8 mouse cellular contexts compared by ENCODE assay signal in the genomic region with DNA sequence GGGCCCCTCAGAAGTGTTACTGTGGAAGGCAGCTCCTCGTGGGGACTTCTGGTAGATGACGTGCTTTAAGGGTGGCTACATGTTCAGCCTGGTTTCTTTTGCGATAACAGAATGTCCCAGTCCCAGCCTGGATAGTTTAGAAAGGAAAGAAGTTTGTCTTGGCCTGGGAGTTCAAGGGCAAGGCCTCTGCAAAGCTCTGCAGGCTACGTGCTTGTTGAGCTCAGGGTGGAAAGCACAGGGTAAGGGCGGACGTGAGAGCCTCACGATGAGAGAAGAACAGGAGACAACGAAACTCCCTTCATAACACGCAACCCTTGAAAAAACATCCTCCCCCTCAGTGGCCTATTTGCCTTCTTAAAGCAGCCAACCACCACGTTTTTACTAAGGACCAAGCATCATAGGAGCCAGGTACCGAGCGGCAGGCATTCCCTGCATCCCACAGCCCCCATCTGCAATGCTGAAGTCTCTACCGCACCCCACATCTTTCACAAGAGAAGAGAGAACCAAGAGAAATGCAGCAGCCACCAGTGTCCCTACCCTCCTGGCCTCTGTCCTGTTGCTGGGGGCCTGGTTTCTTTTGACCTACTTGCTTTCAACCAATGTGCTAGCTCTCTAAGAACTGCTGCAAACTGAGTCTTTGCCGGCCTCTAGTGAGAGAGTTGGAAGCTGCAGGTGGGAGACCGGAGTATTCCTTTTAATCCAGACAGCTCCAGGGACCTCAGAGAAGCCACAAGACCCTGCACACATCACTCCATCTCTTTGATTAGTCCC. TPM values are rescaled to one million over a fixed set of nuclear protein-coding genes. Genes with fewer than 3 reads are reported as not detected.
DNase-seq lines count a peak whose midpoint lies in the region; ATAC-seq and TF ChIP-seq lines count a peak whose summit lies in the region.

No protein-coding gene starts in this region.

- 56% methylated on average over 15 of the region's 15 CpGs for WGBS in heart, embryonic 11.5 days (ENCODE audit: insufficient replicate concordance)
- 44% methylated on average over 15 of the region's 15 CpGs for WGBS in kidney, embryonic 14.5 days
- WGBS in lung, embryonic 16.5 days = 60% methylated on average over 15 of the region's 15 CpGs
- 69% methylated on average over 15 of the region's 15 CpGs for WGBS in stomach, postnatal 0 days

- no peak overlapping the region for H3K27ac ChIP-seq in heart, embryonic 11.5 days (ENCODE audit: low read depth, low read length)
- no peak overlapping the region for H3K27ac ChIP-seq in kidney, embryonic 14.5 days (ENCODE audit: low read depth, low read length)
- no peak overlapping the region for H3K27ac ChIP-seq in lung, embryonic 16.5 days (ENCODE audit: low read length)
- H3K27ac ChIP-seq in stomach, postnatal 0 days (replicated peaks) = no peak overlapping the region

- DNase-seq in heart, adult 18-20 months = peak; percentile 62 to 69
- peak; percentile 19 for DNase-seq in cerebellum, adult 8-10 months
- peak; percentile 34 for DNase-seq in gastrocnemius, postnatal 10 days
- peak; percentile 25 for DNase-seq in stomach, postnatal 0 days (ENCODE audit: low spot score)
- DNase-seq in thymus, postnatal 0 days (ENCODE audit: low spot score) = no peak

- no peak overlapping the region for H3K9ac ChIP-seq in heart, embryonic 11.5 days (ENCODE audit: low read depth, low read length)
- no peak overlapping the region; the same call in 1 of the 2 replicates for H3K9ac ChIP-seq in kidney, embryonic 14.5 days (ENCODE audit: low read depth, low read length)
- H3K9ac ChIP-seq in lung, embryonic 16.5 days (ENCODE audit: low read length) = no peak overlapping the region
- no peak overlapping the region for H3K9ac ChIP-seq in stomach, postnatal 0 days (ENCODE audit: low read length)

- H3K4me2 ChIP-seq in heart, embryonic 11.5 days = no peak overlapping the region
- no peak overlapping the region for H3K4me2 ChIP-seq in kidney, embryonic 14.5 days (replicated peaks; ENCODE audit: low read depth, low read length)
- no peak overlapping the region for H3K4me2 ChIP-seq in lung, embryonic 16.5 days (ENCODE audit: low read depth, low read length)
- H3K4me2 ChIP-seq in stomach, postnatal 0 days (replicated peaks; ENCODE audit: low read depth) = no peak overlapping the region

- peak; percentile 74 for TF ChIP-seq CTCF in stomach, postnatal 0 days (IDR thresholded peaks at IDR 0.05; ENCODE audit: low read depth)

- H3K36me3 ChIP-seq in heart, embryonic 11.5 days (ENCODE audit: control insufficient read depth, insufficient read depth, low read length) = no peaks in the 10 kb centered on the region
- H3K36me3 ChIP-seq in kidney, embryonic 14.5 days (ENCODE audit: control insufficient read depth, insufficient read depth, low read length) = no peaks in the 10 kb centered on the region
- H3K36me3 ChIP-seq in lung, embryonic 16.5 days (ENCODE audit: control insufficient read depth, insufficient read depth, low read length) = no peaks in the 10 kb centered on the region
- no peaks in the 10 kb centered on the region for H3K36me3 ChIP-seq in stomach, postnatal 0 days (ENCODE audit: control insufficient read depth, insufficient read depth, low read length)

- no peak overlapping the region for H3K4me3 ChIP-seq in heart, embryonic 11.5 days (ENCODE audit: low read depth, low read length)
- no peak overlapping the region for H3K4me3 ChIP-seq in kidney, embryonic 14.5 days (ENCODE audit: low read length)
- no peak overlapping the region for H3K4me3 ChIP-seq in lung, embryonic 16.5 days (ENCODE audit: low read length)
- no peak overlapping the region for H3K4me3 ChIP-seq in stomach, postnatal 0 days (ENCODE audit: low read depth, low read length)

- ATAC-seq in heart, embryonic 11.5 days (replicated peaks; ENCODE audit: insufficient number of reproducible peaks, low FRiP score, low TSS enrichment) = no peak
- peak; percentile 84 for ATAC-seq in kidney, embryonic 14.5 days (ENCODE audit: low FRiP score, low TSS enrichment)
- peak; percentile 26; the same call in 1 of the 2 replicates for ATAC-seq in lung, embryonic 16.5 days (ENCODE audit: low read depth)
- ATAC-seq in stomach, postnatal 0 days (ENCODE audit: low FRiP score, low TSS enrichment) = 0 out of 2 replicates have a peak, but pooled peaks have one; percentile 26

- H3K9me3 ChIP-seq in heart, embryonic 11.5 days (replicated peaks; ENCODE audit: control insufficient read depth, low read length) = no peaks in the 10 kb centered on the region
- H3K9me3 ChIP-seq in kidney, embryonic 14.5 days (ENCODE audit: control insufficient read depth, low read length) = no peaks in the 10 kb centered on the region
- H3K9me3 ChIP-seq in lung, embryonic 16.5 days (ENCODE audit: control insufficient read depth, low read length) = no peaks in the 10 kb centered on the region
- H3K9me3 ChIP-seq in stomach, postnatal 0 days (ENCODE audit: control insufficient read depth, low read length) = no peaks in the 10 kb centered on the region

- H3K4me1 ChIP-seq in heart, embryonic 11.5 days (ENCODE audit: control insufficient read depth, insufficient read depth, low read length) = no peaks in the 10 kb centered on the region
- H3K4me1 ChIP-seq in kidney, embryonic 14.5 days (ENCODE audit: control insufficient read depth, insufficient read depth, low read length) = peaks cover 2% of the 10 kb centered on the region; the same call in 1 of the 2 replicates
- no peaks in the 10 kb centered on the region for H3K4me1 ChIP-seq in lung, embryonic 16.5 days (replicated peaks; ENCODE audit: control insufficient read depth, insufficient read depth, low read length)
- no peaks in the 10 kb centered on the region for H3K4me1 ChIP-seq in stomach, postnatal 0 days (replicated peaks; ENCODE audit: control insufficient read depth, insufficient read depth)

- H3K27me3 ChIP-seq in heart, embryonic 11.5 days (ENCODE audit: control insufficient read depth, insufficient read depth, low read length) = no peaks in the 10 kb centered on the region
- no peaks in the 10 kb centered on the region for H3K27me3 ChIP-seq in kidney, embryonic 14.5 days (ENCODE audit: control insufficient read depth, insufficient read depth, low read length)
- no peaks in the 10 kb centered on the region for H3K27me3 ChIP-seq in lung, embryonic 16.5 days (ENCODE audit: control insufficient read depth, insufficient read depth, low read depth, low read length)
- H3K27me3 ChIP-seq in stomach, postnatal 0 days (ENCODE audit: control insufficient read depth, insufficient read depth, low read length) = no peaks in the 10 kb centered on the region

- TF ChIP-seq EP300 in stomach, postnatal 0 days (optimal IDR thresholded peaks at IDR 0.05) = no peak

RNA-seq across cellular contexts. Expression of a gene that starts 28.4 kb away (rescaled TPM):
- total RNA-seq in heart, adult 18-20 months (2021) = 1 to 10 TPM; 4.4 to 4.8 TPM
- 0.26 and 0.42 TPM in 2 replicates for polyA plus RNA-seq in heart, embryonic 11.5 days (2014; fragmentation: Nextera tagmentation; extraction: Ambion mirVana)
- 10 to 100 TPM; 14.8 to 16.2 TPM for total RNA-seq in gastrocnemius, postnatal 10 days (2021)
- polyA plus RNA-seq in kidney, embryonic 14.5 days (2014; fragmentation: Nextera tagmentation; extraction: Ambion mirVana) = 2.6 and 3.6 TPM in 2 replicates
- 0.31 and 0.65 TPM in 2 replicates for polyA plus RNA-seq in lung, embryonic 16.5 days (2015; fragmentation: Nextera tagmentation; extraction: Ambion mirVana)
- polyA plus RNA-seq in stomach, postnatal 0 days (2015; fragmentation: Nextera tagmentation; extraction: Ambion mirVana) = 0.50 and 0.73 TPM in 2 replicates
- polyA plus RNA-seq in thymus, postnatal 0 days (2015; fragmentation: Nextera tagmentation; extraction: Ambion mirVana) = 1.2 and 1.5 TPM in 2 replicates

RNA-seq across cellular contexts. Expression of a gene that starts 34.2 kb away (rescaled TPM):
- total RNA-seq in heart, adult 18-20 months (2021) = 10 to 100 TPM; 40.8 to 46.3 TPM
- 26.9 and 32.0 TPM in 2 replicates for polyA plus RNA-seq in heart, embryonic 11.5 days (2014; fragmentation: Nextera tagmentation; extraction: Ambion mirVana)
- 10 to 100 TPM; 41.6 to 47.5 TPM for total RNA-seq in gastrocnemius, postnatal 10 days (2021)
- polyA plus RNA-seq in kidney, embryonic 14.5 days (2014; fragmentation: Nextera tagmentation; extraction: Ambion mirVana) = 53.2 and 61.3 TPM in 2 replicates
- polyA plus RNA-seq in lung, embryonic 16.5 days (2015; fragmentation: Nextera tagmentation; extraction: Ambion mirVana) = 47.2 and 48.9 TPM in 2 replicates
- polyA plus RNA-seq in stomach, postnatal 0 days (2015; fragmentation: Nextera tagmentation; extraction: Ambion mirVana) = 18.7 and 20.8 TPM in 2 replicates
- polyA plus RNA-seq in thymus, postnatal 0 days (2015; fragmentation: Nextera tagmentation; extraction: Ambion mirVana) = 34.4 and 36.6 TPM in 2 replicates
